Mouse (Mus musculus): Measurements from ENCODE around the gene Atf6b.

The Atf6b gene

DNA sequence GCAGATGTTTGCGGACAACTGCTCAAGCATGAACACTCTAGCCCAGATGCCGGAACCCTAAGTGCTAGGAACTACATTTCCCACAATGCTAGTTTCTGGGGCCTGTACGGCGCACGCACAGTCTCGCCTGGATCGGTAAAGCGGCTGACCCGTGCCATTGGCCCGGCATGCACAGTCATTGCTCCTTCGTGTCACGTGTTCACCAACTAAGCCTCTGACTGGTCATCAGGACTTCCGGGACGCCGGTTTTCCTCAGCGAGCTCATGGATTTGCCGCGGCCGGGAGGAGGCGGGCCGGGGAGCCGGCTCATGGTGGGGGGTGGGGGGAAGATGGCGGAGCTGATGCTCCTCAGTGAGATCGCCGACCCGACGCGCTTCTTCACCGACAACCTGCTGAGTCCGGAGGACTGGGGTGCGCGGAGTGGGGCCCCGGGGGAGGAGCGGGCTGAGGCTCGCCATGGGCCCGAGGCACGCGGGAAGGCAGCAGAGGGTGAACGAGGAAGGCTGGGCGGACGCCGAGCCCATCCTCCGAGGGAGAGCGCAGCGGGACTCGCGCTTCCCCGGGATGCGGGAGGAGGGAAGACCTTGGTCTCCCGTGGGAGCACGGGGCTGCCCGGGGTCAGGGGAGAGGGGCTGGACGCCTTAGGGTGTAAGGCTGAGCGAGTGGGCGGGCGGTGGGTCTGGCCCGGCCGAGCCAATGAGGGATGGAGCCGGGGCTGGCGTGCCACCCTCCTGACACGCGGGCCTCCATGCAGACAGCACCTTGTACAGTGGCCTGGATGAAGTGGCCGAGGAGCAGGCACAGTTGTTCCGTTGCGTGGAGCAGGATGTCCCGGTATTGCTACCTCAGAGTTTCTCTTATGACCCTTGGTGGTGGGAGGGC is at the start of gene Atf6b:
Gene Atf6b, plus strand, starts transcription at position 241 of the 882 bp plus-strand sequence.
- DNase-seq, result peak; percentile 76 to 91

DNA sequence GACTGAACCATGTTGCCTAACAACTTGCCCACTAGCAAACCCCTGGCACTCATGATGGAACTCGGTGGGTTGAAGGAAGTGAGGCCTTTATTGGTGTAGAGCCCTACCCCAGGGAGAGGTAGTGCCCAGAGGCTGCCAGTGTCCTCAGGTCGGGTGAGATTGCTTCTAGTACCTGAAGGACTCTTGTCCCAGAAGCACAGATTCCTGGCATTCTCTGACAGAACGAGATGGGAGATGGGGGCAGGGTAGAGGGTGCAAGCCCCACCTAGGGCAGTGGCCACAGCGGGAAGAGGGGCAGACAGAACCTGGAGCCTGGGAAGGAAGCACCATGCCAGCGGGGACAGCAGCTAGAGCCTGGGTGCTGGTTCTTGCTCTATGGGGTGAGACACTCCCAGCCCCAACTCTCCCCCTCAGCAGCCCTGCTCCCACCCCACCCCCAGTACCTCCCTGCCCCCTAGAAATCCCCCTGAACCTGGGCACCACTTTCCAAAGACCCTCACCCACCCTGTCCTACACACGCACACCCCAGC is 49.3 kb upstream of the Atf6b start, which contains the start of gene Ager:
Gene Ager, plus strand, starts transcription at position 297 of the 530 bp plus-strand sequence.
- DNase-seq, result no peak

GRCm38 (mm10) chr17:34599891-34600290 is 47.1 kb upstream of the Atf6b start:
- DNase-seq, result no peak

DNA sequence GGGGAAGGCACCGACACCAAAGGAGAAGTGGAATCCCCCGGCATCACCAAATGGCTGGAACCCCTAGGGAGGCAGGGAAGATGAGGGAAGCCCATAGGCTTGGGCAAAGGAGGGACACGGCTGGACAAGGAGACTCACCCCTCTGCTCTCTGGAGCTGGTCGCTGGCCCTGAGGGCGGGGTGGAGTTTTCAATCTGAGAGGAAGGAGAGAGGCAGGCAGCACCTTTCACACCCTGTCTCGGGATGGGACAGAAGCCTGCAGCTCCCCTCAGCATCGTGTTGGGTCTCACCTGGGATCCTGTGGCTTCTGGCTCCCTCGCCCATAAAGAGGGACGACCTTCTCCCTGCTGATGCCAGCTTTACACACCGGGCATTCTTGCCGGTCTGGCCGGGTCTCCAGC is 45.1 kb upstream of the Atf6b start:
- no peak for DNase-seq

DNA sequence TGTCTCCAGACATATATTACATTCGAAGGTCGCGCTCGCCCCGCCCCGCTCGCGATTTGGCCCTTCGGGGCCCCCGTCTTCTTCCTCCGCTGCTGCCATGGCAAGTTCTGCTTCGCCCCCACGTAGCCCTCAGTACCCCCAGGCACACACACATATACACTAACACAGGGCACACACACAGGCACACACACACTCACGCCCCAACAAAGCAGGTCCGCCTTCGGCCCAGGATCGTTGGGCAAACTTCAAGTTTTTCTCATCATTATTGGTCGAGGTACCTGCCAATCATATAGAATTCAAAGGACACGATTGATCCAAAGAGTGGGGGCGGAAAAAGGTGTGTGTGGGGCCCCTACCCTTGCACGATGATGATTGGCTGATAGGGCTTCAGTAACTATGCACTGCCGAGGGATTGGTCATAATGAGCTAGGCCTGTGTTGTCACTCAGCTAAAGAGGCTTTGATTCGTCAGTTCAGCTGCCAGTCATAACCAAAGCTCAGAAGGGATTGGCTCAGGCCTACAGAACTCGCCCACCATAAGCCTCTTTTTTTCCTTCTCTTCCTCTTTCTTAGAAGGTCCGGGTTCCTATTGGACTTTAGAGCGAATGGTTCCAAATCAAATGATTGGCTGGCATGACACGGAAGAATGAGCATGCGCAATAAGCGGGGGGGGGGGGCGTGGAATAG is 43.4 kb upstream of the Atf6b start, which contains the start of gene Rnf5:
Gene Rnf5, minus strand, starts transcription at position 316 of the 686 bp plus-strand sequence.
- DNase-seq, result peak; percentile 87 to 93

DNA sequence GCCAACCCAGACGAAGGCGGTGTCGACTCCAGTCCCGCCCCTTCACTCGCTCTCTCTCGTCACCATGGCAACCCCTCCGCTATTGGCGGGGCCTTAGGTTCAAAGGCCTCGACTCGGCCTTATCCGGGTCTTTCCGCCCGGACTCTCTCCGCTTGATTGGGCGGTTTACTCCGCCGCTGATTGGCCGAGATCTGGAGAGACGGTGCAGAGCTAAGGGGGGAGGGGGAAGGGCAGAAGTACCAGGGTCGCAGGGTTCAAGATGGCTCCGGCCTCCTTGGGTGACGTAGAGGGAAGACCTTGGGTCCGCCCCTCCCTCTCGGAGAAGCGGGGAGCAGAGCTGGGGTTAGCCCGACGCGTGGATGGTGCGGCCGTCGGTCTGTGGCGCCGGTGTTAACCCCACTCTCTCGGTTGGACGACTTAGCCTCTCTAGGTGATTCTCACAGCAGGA is 42.9 kb upstream of the Atf6b start, which contains the start of gene Agpat1:
Gene Agpat1, plus strand, starts transcription at position 202 of the 448 bp plus-strand sequence.
- peak; percentile 91 to 97 for DNase-seq

DNA sequence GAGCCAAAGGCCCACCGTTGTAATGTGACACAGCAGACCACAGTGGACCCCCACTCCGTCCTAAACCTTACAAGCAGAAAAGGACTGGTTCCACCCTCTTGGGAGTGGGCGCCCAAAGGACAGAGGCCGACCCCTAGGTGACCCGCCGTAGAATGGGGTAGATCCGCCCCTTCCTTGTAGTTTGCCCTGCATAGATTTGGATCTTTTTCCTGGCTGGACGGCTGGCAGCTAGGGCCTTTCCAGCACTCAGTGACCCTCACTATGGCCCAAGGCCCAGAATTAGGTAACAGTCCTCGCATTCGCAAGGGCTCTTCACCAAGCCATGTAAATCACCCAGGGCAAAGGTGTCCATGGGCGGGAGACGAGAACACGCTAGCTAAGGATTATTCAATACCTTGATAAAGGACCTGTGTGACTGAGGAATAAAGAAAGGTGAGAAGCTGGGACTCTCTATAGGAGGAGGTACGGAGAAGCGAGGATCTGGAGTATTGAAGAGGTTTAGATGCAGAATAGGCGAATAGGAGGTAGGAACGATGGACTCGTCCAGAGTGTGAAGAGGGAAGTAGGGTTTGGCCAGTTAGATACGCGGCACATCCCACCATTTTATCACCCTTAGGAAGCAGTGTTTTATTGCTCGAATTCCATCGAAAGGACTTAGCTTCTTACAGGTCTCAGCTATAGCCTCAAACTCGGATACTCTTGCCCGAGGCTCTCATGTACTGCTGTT is 42.3 kb upstream of the Atf6b start:
- DNase-seq, result no peak

DNA sequence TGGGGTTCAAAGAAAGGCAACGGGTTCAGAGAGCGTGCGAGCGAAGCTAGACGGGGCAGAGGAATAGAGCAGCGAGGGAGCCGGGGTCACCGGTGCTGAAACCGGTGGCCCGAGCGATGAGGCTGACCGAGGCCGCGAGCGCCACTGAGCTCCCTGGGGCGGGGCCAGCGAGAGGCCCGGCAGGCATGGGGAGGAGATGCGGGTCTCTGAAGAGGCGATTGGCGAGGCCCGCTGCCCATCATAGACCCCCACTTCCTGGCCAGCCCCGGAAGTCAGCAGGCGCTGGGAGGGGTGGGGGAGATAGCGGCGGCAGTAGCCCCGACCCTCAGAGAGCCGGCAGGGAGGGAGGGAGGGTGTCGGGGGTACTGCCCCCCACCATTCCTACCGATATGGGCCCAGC is 41.3 kb upstream of the Atf6b start:
- peak; percentile 92 to 96 for DNase-seq

DNA sequence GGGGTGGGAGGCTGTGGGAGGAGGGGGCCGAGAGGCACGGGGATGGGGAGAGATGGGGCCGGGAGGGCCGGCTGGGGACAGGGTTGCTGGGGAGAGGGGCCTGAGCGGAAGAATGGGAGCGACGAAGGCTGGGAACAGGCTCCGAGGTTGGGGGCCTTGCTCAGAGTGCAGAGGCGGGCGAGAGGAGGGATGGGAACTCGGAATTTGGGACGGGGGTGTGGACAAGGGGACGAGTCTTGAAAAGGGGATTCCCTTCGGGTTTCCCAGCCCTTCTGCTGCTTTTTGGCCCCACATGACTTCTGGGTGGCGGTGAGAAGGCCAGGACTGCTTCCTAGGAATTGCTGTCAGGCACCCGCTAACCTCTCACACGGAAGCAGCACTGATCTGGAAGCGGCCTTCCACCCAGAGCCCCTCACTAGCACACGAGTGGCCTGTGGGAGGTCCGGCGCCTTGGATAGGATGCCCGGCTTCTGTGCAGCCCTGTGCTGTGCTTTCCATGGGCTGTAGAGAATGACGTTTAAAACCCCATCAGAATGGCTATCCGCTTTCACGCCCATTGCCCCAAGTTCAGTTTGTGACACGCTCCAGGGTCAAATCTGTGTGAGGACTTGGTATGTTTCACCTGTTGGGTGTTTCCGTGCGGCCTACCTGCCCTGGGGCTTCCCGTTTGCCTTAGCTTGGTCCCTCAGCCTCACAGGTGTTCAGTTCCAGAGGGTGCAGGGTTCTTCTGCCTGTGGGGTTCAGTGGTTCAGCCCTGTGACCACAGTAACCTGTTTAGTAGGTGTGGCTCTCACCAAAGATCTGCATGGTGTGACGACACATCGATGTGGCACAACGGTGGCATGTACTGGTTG is 40.5 kb upstream of the Atf6b start:
- no peak for DNase-seq

DNA sequence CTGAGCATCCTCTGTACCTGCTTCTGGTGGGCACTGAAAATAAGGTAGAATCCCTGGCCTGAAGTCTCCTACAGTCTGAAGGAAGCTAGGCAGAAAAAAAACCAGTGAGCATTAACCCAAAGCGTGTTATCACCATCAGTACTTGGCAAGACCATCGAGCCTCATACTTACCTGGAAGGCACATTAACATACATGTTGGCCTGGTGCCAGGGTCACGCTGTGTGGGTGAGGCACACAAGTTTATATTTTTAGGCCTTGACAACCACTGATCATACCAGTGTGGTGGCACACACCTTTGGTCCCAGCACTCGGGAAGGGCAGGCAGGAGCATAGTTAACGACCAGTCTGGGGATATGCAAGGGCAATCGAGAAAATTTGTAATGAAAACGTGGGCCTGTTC is 38.9 kb upstream of the Atf6b start:
- no peak for DNase-seq

DNA sequence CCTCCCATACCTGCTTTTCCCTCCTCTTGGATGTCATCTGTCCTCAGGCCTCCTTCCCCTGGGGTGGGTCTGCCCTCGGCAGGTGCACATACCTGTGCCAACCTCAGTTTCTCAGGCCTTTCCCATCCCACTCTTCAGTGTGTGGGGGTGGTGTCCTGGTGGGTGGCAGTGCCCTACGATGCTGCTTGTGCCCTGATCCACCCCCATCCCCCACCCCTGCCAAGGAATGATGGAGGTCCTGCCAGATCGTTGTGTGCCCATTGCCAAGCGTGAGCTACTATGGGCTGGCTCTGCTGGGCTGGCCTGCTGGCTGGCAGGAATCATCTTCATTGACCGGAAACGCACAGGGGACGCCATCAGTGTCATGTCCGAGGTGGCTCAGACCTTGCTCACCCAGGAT is 35.9 kb upstream of the Atf6b start:
- DNase-seq, result no peak

DNA sequence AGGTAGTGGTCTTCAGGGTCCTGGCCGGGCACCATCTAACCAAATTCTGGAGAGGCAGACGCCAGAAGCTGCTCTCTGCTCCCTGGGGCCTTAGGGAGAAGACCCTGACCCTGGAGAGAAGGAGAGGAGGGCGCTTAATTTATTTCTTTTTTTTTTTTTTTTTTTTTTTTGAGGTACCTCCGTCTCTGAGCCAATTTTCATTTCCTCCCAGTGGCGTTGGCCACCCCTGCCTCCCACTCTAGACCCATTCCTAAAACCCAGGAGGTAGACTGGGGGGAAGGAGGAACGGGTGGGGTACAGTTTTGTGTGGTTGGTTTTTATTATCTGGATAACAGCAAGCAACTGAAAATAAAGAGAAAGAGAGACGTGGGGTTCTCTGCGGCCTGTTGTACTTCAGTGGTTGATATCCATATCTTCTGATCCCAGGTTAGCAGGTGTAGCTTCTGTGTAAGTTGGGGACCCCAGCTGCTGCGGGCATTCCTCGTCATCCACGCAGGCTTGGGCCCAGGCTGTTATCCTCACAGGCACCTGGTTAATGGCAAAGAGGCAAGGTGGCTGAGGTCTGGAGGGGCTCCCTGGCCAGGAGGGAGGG is 33.8 kb upstream of the Atf6b start:
- no peak for DNase-seq

DNA sequence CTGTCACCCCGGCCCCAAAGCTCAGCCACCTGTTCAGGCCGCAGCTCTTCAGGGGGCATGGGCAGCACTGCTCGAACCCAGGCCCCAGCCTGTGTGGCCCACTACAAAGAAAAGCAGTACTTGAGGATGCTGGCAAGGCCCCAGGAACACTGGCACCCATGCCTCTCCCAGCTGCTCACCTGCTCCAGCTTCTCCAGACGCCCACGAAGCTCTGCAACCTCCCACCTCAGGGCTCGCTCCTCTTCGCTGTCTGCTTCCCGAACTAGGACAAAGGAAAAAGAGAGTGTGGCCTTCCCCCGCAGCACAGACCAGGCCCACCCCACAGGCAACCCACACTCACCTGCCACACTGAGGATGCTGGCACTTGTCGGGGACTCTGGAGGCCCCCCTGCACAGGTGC is 33.1 kb upstream of the Atf6b start:
- DNase-seq, result no peak

DNA sequence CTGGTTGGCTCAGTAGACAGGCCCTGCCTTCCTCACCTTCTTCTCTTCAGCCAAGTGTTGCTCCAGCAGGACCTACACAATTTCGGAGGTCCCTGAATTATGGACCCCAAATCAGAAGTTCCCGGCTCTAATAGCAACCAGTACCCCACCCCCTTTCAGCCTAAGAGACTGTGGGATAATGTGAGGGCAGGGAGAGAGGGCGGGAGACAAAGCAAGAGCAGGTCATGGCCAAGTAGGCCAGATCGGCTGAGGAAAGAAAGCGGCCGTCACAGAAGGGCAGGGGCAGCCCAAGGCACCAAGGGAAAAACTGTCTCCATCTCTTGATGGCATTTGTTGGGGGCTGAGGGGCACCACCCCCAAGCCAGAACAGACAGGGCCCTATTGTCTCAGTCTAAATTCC is 31.1 kb upstream of the Atf6b start, which contains the start of gene Egfl8:
Gene Egfl8, minus strand, starts transcription at position 101 of the 400 bp plus-strand sequence.
- no peak for DNase-seq

GRCm38 (mm10) chr17:34618999-34619398 is 27.9 kb upstream of the Atf6b start:
- DNase-seq, result peak; percentile 63 to 80

GRCm38 (mm10) chr17:34621006-34621405 is 25.9 kb upstream of the Atf6b start:
- no peak for DNase-seq

- DNase-seq, result no peak
Measured at GRCm38 (mm10) chr17:34623161-34623560, 23.8 kb upstream of the Atf6b start.

- DNase-seq, result no peak
Measured at GRCm38 (mm10) chr17:34624981-34625380, 22.0 kb upstream of the Atf6b start.

GRCm38 (mm10) chr17:34626062-34626772 is 20.7 kb upstream of the Atf6b start:
- DNase-seq, result no peak

DNA sequence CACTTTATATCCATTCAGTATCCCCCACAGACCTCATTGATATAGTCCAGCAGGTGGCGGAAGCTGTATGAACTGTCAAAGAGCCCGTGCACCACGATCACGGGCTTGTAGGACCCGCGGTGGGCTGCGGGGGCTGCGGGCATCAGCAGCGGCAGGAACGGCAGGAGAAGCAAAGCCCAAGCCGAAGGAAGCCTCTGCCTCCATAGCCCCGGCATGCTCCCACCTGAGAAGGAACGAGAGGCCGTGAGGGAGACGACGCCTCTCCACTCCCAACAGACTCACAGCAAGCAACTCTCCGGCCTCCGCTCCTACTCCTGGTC is 20.2 kb upstream of the Atf6b start:
- DNase-seq, result peak in 1 of 2 experiments; percentile 37

Data from spleen, adult 18-20 months (tissue).